Mouse (Mus musculus) adrenal gland (tissue): ENCODE data around the gene Itga3.
"Not testable (repeated sequence)": the region's sequence is repeated elsewhere in the genome, so short reads cannot be mapped to it uniquely, and the experiment has no call there.

ENCODE experiments used
- intact Hi-C: fragments of 180-260 bp; cut with DNase I; formaldehyde crosslinking; loops from one replicate; pipeline ENCODE4 v1.15.1; 2025

The Itga3 gene

DNA sequence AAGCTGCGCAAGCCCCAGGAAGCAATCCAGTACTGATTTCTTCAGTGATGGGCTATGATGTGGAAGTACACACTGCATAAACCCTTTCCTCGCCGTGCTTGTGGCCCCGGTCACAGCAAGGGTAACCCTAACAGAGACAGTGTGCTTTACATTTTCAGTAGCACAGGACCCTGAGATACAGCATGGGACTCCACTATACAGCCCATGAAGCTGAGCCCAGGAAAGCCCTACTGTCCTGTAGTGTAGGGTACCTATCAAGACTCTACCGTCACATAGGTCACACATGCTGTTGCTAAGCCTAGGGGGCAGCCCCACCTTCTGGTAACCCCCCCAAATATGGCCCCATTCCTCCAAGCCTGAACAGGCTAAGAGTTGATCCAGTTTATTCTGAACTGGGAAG is 40.1 kb downstream of the Itga3 start:
- intact Hi-C loops: no loop called here

DNA sequence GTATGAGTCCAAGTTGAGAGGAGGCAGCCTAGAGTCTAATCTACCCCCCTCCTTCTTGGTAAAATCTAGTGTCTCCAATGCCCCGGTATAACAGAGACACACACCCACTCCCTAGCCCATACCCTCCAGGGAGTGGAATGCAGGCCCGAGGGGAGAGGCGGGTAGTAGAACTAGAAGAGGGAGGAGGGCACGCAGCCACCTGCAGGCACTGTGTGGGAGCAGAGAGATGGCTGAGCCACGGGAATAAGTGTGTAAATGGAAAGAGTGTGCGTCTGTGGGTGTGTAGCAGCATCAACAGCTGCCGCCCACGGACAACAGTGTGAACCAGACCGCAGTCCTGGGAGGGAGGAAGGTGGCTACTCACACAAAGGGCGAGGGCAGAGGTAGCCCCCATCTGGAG is 41.7 kb downstream of the Itga3 start:
- intact Hi-C loops: no loop called here

DNA sequence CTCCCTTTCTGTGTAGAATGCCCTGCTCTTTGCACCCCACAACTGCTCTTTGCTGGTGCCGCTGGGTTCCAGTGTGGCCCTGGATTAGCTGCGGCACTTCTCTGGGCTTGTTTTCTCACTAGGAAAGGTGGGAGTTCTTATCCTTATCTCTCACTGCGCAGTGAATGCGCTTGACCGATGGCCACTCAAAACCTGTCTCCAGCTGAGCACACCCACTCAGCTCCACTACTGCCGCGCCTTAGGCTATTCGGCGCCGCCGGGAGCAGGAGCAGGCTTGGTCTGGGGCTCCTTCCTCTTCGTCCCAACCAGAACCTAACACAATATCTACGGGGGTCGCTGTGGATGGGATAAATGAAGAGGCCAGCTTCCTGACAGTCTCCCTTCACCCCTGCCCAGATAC is 43.0 kb downstream of the Itga3 start:
- intact Hi-C loops: no loop called here

DNA sequence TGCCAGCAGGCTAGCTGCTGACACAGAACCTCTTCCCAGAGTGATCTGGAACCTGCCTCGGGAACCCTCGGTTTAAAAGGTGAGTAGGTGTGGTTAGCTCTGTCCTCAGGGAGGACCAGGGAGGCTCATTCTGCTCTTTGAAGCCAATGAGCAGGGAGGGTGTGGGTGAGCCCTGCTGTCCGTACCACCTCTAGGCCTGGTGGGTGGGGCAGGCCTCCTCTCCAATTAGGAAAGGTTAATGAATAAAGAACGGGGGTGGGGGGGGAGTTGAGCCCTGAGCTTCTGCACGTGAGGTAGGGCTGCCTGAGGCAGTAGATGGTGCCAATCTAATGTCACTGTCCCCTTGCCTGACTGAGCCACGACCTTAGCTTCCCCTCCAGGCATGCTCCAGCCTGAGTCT is 43.7 kb downstream of the Itga3 start:
- intact Hi-C loops: no loop called here

DNA sequence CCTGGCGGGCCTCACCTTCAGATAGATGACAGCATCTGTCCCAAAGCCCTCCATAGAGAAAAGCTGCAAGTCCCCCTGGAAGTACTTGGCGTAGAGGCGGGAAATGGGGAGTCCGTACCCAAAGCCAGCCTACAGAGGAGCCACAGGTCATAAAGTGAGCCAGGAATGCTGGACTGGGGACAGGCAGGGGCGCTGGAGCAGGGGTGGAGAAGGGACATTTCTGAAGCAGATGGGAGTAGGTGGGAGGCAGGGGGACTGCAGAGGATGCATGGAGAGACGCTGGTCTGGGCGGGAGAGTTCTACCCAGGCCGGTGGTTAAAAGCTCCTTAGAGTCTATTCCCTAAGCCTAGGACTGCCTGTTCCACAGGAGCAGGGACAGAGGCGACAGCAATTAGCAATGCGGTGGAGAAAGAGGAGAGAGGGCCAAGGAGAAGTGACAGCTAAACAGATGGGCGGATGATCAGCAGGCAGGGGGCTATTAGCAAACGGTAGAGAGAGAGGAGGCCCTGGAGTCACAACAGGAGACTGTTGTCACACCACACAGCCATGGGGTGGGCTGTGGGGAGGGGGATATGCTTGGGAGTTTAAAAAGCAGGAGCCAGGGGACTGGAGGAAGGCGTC is 48.6 kb downstream of the Itga3 start:
- intact Hi-C loops: no loop called here

DNA sequence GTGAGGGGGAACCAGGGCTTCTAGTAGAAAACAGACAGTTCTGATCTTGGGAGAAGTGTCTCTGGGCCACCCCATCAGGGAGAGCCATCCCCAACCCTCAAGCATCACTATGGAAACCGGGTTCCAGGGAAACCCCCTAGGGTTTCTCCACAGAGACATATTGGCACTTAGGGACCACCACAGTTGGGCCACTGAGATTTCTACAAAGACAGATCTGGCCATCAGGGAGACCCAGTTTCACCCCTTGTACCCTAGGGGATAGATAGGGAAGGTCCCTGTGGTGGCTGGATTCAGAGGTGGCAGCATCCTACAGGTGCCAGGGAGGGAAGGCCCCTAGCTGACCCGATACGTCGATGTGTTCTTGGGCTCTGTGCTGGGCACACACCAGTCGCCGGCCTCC is 49.8 kb downstream of the Itga3 start:
- intact Hi-C loops: no loop called here

DNA sequence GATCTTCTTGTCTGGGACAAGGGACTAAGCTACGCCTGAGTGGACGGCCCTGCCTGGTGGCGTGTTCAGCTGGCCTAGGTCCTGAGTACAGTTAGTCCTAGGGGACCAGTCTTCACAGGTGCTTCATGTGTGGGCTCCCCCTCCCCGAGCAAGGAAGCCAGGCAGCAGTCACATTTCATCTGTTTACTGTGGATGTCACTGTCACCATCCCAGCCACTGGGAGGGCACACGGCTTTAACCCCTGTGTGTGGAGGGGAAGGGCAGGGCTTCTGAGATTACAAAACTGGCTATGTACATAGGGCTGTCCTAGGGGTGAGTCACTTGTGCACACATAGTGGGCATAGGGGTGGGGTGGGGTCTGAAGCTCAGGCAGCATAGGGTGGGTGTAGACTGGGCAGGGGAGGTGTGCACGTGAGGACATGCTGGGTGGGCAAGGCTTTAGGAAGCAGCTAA is 50.5 kb downstream of the Itga3 start:
- intact Hi-C loops: no loop called here

DNA sequence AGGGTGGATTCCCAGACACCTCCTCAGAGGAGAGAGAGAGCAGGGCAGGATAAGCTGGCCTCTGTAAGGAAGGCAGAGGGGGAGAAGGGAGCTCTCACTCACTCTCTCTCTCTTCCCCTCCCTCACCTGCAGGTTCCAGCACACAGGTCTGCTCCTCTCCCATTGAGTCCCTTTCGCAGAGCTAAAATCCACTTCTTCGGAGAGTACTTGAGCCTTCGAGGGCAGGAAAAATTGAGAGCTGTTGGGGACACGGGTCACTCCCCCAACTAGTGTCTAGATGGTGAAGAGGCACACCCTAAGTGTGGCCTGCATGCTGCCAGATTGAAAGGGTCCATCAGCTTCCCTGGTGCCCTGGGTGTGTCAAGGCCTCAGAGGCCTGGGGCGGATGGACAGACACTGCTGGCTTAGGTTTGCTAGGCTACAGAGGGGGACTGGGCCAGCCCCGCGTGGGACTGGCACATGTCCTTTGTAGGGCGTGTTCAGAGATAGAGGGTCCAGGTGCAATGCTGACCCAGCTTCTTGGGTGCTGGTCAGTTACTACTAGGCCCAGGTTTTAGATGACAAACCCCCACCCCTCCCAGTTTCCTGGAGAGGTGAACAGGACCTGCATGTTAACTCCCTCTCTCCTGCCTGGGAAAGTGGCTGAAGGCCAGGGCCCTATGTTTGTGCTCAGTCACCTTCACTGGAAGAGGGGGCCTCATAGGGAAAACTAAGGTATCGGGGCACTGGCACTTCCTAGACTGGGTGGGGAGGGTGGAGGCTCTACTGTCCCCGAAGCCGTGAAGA is 51.2 kb downstream of the Itga3 start:
- intact Hi-C loops: no loop called here

DNA sequence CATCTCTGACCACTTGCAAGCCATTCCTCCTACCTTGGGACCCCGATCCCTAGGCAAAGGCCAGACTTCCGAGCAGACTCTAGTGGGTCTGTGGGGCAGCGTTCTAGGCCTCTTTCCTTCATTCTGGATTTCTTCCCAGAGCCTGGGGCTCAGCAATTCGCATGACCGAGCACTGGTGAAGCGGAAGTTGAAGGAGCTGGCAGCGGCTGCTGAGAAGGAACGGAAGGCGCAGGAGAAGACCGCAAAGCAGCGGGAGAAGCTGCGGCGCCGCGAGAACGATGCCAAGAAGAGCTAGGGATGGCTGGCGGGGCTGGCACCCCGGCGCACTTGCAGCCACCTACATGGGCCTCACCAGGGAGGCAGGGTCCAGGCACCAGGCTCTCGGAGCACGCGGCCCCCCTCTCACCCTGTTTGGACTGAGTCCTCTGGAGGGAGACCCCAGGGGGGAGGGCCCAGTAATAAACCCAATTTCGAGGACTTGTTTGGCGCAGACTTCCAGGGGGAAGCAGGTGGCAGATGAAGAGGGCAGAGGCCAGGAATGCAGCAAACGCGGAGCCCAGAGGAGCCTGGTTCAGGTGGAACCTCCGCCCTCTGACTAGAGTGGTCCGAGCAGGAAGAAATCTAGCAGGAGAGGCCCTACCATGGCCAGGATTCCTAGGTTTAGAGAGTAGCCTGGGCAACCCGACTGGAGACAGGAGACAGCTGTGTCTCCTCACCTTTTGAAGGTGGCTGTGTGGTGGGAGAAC is 52.0 kb downstream of the Itga3 start:
- intact Hi-C loops: no loop called here

DNA sequence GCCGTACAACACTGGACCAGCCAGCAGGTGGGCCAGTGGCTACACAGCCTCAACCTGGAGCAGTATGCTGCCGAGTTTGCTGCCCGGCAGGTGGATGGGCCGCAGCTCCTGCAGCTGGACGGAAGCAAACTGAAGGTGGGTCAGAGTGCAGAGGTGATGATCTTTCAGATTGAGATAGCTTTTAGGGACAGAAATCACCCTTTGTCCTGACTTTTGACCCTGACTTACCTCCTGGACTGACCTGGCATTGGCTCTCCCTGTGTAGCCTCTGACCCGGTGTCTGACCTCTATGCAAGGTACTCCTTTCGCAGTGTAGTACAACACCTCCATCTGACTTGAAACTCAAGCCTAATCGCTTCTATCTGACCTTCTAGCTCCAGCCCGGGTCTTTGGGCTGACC is 53.1 kb downstream of the Itga3 start:
- intact Hi-C loops: no loop called here

DNA sequence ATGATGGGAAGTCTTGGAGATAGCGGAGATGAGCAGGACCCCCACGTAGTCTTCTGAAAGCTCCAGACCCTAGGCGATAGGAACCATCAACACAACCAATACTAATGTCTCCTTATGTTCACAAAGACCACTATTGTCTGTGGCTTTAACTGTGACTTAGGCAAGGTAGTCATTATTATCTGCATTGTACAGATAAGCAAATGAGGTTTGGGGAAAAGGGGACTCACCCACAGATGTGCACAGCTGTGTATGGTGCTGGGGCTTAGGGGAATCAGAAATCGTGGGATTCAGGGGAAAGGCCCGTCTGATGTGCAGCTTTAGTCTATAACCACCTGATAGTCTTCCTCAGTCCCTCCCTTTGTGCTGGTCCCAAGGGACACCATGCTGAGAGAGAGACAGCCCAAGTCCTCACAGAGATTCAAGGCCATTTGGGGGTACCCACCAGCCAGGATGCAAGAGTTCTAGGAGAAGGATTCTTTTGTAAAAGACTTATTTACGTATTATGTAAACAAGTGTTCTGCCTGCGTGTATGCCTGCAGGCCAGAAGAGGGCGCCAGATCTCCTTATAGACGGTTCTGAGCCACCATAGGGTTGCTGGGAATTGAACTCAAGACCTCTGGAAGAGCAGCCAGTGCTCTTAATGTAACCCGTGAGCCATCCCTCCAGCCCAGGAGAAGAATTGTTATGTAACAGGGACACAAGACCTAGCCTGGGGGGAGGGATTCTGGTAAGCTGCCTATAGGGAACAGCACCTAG is 54.2 kb downstream of the Itga3 start:
- intact Hi-C loops: no loop called here

DNA sequence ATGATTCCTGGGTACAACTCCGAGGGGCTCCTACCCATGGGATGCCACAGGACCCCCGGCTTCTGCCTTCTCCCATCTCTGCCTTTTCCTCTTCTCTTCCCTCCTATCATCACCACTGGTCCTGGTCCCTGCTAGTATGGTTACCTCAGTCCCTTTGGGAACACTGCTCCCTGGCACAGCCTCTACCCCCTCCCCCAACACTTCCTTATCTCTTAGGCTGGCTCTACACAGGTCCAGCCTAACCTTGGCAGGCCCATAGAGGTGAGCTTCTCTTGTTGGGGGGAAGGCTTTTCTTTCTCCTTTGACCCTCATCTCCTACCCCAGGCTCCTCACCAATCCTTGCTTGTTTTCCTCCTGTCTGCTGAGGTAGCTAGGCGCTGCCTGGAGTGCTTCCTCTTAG is 61.1 kb downstream of the Itga3 start:
- intact Hi-C loops: no loop called here

DNA sequence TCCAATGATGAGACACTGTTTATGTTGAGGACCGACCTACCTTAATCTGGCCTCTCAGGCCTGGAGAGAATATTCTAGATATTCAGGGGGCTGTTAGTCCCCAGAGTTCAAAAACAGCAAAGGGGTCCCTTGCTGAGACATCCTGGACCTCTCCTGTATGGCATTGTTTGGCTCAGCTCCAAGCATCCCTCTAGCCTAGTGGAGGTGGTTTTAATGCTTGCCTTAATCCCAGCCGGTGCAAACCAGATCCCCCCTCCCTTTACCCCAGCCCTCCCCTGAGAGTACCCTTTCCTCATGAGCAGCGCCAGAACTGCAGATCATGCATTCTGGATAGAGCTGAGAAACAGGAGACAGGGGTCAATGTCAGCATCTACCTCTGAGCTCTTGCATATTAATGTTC is 64.1 kb downstream of the Itga3 start:
- intact Hi-C loops: no loop called here

DNA sequence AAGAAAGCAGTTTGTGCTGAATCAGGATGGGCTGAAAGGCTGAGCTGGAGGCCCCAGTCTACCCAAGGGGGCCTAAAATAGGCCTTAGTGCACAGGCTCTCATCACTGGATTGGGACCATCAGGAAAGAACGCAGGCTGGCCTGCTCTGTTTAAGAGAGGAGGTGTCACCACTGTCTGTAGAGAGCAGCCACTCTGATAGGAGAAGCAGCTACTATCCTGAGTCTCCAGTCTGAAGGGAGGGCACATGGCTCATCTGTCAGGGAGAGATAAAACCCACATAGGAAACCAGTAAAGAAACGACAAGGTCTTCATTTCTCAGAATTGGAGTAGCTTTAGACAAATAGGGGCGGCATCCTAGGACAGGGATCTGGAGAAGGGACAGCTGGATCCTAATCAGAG is 64.5 kb downstream of the Itga3 start:
- intact Hi-C loops: no loop called here

DNA sequence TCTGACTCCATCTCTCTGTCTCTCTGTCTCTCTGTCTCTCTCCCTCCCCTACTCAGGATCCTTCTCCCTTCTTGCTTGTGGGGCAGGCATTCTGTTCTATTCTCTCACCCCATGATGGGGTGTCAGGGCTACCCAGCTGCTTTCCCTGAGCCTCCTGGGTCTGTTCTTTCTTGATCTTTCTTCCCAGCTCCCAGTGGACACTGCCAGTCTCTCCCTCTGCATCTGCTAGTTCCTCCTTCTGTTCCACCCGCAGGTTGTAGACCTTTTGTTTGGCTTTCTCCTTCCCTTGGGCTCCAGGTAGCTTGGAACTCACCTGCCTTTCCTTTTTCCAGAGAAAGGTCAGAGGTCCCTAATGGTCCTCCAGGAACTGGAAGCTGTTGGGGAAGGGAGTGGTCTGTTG is 65.2 kb downstream of the Itga3 start:
- intact Hi-C loops: no loop called here

DNA sequence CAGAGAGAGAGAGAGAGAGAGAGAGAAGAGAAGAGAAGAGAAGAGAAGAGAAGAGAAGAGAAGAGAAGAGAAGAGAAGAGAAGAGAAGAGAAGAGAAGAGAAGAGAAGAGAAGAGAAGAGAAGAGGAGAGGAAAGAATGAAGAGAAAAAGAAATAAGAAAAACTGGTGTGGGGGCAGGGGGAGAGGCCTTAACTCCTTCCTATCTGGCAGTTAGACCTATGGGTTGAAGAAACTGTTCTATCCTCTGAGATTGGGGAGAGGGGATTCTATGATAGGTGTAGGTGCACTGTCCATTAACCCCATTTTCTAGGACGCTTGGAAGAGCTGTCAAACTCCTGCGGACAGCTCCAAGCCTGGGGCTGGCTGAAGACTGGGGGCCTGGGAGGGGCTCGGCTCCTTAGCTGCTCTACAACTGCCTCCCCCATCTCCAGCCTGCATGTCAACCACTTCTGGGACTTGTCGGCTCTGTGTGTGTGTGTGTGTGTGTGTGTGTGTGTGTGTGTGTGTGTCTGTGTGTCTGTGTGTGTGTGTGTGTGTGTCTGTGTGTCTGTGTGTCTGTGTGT is 65.7 kb downstream of the Itga3 start:
- intact Hi-C loops: not testable (repeated sequence)

DNA sequence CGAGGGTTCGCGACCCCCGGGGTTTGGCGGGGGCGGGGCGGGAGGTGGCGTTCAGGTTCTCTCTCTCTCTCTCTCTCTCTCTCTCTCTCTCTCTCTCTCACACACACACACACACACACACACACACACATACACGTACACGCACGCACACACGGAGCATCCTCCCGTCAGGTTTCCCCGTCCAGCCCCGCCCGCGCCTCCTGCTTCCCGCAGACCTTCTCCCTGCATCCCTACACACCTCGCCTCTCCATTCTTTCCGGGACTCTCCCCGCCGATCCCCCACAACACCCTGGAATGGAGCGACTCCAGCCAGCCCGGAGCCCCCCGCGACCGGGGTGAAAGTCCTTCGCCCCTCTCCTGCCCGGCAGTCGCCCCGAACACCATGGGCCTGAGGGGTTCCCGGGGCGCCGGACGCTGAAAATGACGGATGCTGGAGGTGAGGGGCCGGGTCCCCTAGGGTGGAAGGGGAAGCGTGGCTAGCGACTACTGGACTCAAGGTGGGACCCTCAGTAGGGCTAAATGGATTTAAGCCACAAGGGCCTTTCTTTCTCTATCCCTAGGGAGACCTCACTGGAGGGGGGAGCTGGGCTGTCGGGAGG is 66.4 kb downstream of the Itga3 start:
- intact Hi-C loops: no loop called here

DNA sequence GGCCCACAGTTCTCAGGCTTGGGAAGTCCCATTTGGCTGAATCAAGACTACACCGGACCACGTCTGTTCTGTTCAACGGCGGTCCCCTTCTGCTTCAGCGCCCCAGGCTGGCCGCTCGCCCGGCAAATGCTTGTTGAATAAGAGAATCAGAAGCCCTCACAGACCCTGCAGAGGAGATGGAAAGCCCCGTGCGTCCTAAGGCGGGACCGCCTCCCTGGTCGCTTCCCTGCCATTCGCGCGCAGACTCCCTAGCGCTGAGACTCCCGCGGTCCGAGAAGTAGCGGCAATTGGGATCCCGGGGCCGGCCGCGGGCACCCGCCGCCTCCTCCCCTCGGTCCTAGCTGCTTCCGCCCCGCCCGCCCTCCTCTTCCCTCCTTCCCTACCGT is 67.0 kb downstream of the Itga3 start, which contains the start of gene Samd14:
Samd14 (plus strand) TSS at position 251 of the 386 bp plus-strand sequence.
- intact Hi-C loops: no loop called here

DNA sequence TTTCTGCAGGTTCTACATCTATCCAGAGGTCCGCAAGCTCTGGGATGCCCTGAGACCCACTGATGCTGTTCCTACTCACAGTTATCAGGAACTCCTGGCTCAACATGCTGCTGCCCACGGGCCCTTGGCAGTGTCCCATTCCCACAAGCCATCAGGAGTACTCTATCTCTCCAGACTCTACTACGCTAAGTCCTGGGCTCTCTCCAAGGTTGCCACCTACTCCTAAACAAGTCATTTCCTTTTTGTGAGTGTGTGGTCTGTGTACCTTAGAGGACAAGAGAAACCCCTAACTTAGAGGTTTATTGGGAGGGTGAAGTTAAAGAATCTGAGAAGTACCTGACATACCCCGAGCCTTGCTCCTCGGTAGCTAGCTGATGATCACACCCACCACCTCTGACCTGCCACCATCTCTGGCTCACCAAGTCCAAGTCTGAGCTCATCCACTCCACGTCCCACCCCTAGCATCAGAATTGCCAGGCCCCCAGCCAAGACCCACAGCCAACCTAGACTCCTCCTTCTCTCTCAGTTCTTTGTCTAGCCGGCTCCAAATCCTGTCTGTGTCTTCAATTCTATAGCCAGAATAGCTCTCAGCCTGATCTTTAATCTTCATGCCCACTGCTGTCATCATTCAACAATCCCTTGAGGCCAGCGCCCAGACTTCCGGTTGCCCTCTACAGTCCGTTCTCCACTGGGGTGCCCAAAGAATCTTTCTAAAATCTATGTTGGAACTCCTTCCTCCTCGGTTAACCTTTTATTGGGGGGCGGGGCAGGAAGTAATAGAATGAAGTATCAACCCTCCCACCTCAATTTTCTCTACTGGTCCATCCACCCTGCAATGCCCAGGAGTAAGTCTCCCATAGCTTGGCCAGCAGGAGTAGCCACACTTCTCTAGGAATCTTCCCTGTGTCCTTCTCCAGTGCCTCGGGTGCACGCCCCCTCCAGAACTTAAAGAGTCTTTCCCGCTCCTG is 67.7 kb downstream of the Itga3 start:
- intact Hi-C loops: no loop called here

DNA sequence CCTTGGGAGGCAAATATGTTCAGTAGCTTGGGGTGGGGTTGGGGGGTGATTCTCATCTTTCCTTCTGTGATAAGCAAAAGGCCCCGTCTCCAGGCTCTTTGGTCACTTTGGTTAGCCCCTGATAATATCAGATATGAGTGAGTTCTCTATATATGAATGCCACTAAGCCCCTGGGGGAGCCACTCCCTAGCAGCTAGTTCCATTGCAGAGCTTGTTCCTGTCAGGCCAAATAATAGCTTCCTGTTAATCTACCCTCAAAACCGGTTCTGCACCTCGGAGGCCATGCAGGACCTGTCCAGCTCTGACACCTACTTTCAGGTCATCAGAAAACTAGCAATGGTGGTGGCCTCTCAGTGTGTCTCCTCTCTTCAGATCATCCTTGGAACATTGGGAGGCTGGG is 69.2 kb downstream of the Itga3 start:
- intact Hi-C loops: no loop called here
